Mouse (Mus musculus) urinary bladder, postnatal 10 days (tissue): ENCODE measurements around the gene Mpp1.

Experiments used
- DNase-seq: peaks from one replicate; pipeline ENCODE4 v3.0.0; 2022; ENCODE audit warnings: low spot score

The Mpp1 gene

DNA sequence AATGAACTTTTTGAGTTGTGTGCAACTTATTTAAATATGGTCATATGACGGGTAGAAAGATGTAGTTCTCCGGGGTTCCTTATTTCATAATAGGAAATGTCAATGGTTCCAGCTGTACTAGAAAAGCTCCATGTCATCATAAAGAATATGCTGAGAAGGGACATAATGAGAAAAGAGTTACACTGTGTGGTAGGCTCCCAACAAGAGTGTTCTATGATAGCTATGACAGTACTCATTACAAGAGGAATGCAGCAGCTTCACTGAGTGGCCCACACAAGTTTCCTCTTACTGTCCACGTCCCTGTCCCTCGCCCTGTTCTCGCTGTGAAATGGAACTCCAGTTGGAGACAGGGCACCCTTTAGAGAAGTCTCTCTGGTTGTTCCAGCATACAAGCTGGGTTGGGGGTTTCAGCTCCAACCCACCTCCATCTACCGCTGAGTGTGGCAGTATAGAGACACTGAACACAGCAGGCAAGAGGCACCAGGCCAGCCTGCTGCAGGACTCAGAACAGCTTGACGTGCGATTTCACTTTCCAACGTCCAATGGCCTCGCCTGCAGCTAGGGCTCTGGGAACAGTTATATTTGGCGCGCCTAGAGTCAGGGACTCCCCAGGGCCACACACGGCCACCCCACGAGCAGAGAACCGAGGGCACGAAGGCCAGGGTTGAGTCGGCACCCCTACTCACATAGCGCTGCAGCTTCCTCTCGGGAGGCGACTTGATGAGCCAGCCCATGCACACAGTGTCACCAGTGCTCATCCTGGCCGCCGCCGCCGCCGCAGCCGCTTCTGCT lies 46.6 kb downstream of the Mpp1 start:
- no peak for DNase-seq

DNA sequence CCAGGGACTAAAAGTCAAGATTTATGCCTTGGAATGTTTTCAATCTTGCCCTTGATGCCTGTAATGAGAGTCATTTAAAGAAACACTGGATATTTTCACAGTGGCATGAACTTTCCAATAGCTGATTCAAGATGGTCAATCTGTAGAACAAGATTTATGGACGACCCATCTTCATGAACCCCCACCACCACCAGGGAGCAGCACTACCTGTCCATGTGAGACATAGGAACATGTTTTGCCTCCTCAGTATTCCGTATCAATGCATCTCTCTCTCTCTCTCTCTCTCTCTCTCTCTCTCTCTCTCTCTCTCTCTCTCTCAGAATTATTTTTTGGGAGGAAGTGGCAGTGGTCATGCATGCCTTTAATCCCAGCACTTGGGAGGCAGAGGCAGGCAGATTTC lies 48.5 kb downstream of the Mpp1 start:
- DNase-seq = no peak
